Mouse (Mus musculus): ENCODE results near the gene Ttll1.

The Ttll1 gene

DNA sequence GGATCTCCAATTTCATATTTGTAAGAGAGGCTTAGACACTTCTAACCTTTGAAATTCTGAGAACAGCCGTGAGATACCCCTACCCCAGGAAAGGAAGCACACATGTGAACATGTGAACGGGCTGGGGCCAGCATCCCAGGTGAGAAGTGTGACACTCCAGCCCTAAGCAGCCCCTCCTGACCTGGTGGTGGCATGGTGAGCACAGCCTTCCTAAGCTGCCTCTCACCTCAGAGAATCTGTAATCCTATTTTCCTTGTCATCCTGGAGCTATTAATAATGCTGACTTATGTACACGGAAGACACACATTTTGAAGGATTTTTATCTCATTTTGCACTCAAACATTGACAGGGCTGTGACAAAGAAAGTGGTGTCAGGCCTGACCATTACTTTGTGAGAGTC is 49.8 kb downstream of the Ttll1 start:
- in situ Hi-C loops (cut with MboI; ENCODE audit: low sequenced_read_pairs) = no loop called here

DNA sequence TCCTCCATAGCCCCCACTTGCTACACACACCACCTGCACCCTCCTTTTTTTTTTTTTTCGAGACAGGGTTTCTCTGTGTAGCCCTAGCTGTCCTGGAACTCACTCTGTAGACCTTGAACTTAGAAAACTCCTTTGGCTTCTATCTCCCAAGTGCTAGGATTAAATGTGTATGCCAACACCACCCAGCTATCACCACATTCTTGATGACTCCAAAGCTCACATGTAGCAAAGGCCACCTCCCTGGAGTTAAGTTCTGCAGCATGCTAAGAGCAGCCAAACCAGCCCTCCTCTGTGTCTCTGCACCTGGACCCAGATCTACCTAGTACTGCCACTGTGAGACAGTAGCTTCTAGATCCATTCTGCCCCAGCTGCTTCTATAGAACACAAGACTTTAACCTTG is 53.2 kb downstream of the Ttll1 start:
- in situ Hi-C loops (cut with MboI; ENCODE audit: low sequenced_read_pairs) = no loop called here

DNA sequence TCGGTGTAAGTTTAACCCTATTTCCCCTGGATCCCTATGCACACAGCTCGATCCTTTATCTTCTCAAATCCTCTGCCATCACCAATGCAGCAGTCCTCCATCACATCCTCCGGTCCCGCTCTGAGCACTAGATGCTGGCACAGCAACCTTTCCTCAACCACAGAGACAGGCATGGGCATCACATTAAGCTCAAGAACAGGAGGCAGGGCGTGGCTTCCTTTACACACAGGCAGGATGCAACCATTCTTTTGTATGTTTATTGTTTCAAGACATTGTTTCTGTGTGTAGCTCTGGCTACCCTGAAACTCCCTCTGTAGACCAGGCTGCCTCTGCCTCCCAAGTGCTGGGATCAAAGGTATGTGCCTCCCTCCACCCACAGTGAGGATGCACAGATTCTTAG is 55.1 kb downstream of the Ttll1 start:
- in situ Hi-C loops (cut with MboI; ENCODE audit: low sequenced_read_pairs) = no loop called here

DNA sequence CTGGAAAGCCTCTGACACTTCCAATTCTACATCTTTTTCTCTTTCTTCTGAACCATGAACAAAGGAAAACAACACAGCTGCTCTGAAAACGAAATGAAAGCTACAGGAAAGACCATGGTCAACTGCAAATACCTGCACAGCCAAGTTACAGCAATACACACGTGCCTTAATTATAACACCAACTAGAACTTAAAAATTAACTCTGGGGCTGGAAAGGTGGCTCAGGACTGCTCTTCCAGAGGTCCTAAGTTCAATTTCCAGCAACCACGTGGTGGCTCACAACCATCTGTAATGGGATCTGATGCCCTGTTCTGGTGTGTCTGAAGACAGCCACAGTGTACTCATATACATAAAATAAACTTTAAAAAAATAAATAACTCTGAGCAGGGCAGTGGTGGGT is 55.7 kb downstream of the Ttll1 start:
- in situ Hi-C loops (cut with MboI; ENCODE audit: low sequenced_read_pairs) = no loop called here

DNA sequence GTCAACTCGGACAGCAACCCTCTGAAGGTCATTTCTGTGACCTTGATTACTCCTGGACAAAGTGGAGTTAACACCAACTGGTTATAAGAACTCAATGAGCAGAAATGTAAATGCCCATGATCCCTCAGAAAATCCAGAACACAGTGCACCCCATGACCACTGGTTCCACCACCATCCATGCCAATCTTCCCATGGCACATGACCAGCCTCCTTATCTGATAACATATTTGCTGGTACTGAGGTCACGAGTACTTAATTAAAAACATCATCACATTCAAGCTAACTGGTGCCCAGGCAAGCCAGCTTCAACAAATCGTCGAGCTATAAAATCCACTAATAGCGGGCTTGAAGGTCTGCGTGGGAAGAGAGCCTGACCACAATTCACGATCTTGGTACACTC is 56.3 kb downstream of the Ttll1 start:
- in situ Hi-C loops (cut with MboI; ENCODE audit: low sequenced_read_pairs) = no loop called here

DNA sequence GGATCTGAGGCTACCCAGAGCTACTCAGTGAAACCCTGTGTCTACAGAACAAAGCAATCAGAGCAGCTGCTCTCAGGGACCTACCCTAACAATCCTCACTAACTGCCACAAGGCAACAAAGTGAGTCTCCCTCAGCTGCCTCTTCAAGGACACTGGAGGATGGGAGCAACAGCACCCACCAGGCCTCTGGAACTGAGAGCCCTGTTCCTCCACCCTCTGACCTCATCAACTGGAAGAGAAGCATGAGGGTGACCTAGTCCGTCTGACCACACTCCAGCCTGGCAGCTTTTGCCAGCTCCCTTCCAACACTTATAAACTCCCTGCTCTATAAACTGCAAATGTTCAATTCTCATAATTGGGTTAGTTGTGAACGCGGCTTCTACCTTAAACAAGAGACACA is 56.8 kb downstream of the Ttll1 start:
- in situ Hi-C loops (cut with MboI; ENCODE audit: low sequenced_read_pairs) = no loop called here

DNA sequence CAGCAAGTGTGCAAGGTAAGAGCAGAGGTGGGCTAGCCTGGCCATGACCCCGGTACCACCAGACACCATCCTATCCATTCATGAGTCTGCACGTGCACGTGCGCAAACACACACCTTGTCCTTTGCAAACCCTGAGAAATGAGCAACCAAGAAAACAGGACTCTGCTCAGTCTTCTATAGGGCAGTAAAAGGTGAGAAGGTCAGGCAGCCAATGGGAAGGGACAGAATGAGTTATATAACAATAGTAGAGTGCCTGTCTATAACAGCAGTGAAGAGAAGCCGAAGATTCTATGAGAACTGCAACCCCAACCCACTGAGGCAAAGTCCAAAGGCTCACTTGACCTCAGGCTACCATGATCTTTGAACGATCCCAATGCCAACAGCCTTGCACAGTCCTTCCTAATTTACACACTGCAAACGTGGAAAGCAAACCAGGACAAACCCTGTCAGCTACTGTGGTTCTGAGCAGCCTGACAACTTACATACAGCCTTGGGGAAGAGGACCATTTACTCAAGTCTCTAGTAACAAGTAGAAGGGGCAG is 58.4 kb downstream of the Ttll1 start:
- in situ Hi-C loops (cut with MboI; ENCODE audit: low sequenced_read_pairs) = no loop called here

DNA sequence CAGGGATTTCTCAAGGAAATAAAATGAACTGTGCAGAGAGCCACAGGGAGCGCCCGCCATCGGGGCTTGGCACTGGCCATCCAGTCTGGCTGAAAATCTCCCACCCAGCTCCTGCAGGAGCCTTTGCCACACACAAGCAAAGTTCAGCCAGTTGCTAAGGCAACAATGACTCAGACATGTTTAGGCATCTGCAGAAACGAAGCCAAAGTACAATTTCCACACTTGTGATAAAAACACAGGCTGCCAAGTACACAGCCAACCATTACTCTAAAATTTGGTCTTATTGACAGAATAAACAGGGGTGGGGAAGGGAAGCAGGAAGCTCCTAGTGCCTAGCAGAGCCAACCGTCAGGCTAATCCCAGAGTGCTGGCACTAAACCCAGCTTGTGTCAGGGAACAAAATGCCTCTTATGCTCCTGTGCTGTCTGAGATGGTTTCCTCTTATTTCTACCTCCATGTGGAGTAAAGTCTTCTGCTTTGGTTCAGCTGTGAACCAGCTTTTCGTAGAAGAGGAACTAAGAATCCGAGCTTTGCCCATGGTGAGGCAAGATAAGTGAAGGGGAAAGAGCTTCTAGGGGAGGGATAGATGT is 59.0 kb downstream of the Ttll1 start:
- in situ Hi-C loops (cut with MboI; ENCODE audit: low sequenced_read_pairs) = no loop called here

DNA sequence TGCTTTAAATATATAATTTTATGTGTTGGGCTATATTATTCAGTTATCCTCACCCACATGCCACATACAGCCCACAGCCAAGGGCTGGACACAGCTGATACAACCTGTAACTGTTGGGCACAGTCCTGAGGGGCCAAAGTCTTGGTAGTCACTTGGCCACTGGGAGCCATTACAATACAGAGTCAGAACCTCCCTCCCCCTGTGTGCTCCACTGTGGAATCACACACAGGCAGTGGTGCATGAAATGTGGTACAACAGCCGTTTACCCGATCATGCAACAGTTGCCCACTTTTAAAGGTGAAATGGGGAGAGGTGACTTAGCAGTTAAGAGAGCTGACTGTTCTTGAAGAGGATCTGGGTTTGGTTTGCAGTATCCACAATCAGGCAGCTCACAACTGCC is 60.7 kb downstream of the Ttll1 start:
- in situ Hi-C loops (cut with MboI; ENCODE audit: low sequenced_read_pairs) = no loop called here

DNA sequence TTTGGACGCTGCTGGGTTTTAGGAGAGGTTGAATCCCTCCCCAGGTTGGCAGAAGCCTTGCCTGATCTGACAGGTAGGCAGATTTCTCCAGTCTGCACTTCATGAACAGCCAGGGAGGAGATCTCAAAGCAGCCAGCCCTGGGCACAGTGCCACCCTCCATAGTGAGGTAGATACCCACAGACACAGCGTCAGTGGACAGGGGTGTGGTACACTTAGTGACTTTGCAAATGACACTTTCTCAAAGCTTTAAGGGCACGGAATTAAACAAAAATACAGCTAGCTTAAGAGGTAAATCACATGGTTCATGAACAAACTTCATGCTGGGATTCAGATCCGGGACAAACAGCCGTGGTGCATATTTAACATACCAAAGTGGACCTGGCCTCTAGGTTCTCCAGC is 62.0 kb downstream of the Ttll1 start:
- in situ Hi-C loops (cut with MboI; ENCODE audit: low sequenced_read_pairs) = no loop called here

DNA sequence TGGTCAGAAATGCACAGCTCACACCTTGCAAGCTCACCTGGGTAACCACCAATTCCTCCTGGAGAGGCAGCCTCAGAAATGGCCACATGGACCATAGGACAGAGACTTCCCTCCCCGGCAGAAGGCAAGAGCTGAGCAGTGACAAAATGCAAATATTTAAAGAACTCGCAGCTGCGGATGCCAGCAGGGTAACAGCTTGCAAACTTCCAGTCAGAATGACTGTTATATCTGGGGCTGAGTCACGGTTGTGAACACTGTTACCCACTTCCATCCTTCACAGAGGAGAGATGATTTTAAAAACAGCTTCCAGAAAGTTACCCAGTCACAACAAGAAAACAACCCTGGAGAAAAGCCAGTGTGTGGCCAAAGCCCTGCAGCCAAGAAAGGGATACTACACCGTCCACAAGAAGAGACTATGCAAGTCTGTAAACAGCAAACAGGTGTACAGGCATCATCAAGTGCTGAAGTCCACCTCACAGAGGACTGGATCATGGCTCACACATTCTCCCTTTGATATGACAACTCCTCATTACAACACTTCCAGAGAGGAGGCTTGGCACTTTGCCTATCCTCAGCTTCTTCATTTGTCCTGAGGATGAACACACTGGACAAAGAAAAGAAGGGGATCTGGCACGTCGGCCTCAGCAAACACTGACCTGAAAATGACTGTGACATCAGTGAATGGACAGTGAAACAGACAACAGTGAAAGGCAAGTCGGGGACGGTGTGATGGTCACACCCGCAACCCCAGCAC is 62.7 kb downstream of the Ttll1 start:
- in situ Hi-C loops (cut with MboI; ENCODE audit: low sequenced_read_pairs) = no loop called here

DNA sequence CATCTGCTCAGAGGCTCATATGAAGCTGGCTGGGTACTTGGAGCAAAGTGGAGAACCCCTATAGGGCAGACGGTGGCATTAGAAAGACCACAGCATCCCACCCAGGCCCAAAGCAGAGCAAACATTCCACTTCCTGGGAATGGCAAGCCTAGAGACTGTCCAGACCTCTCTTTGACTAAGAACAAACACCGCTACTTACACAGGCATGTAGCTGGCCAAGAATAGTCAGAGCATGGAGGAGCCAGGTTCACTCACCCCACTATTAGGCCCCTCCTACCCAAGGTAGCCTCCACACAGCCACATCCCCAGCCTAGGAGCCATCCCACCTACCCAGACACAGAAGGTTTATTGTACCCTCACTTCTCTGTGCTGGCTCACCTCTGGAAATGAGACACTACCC is 64.8 kb downstream of the Ttll1 start:
- in situ Hi-C loops (cut with MboI; ENCODE audit: low sequenced_read_pairs) = no loop called here

DNA sequence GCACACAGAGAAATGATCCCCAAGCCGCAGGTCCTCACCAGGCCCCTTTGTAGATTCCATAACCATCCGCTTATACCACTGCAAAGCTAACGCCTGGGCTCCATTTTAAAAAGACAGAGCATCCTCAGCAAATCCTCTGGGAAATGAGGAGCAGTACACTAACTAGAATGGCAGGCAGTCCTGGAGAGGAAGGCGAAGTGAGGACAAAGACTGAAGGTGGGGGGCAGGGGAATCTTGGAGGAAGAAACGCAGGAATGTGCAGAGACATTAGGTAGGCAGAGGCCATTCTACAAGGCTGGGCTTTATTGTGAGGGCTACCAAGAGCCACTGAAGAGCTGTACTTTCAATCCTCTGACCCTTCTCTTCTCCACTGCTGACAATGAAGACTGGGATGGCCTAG is 65.3 kb downstream of the Ttll1 start:
- in situ Hi-C loops (cut with MboI; ENCODE audit: low sequenced_read_pairs) = no loop called here

DNA sequence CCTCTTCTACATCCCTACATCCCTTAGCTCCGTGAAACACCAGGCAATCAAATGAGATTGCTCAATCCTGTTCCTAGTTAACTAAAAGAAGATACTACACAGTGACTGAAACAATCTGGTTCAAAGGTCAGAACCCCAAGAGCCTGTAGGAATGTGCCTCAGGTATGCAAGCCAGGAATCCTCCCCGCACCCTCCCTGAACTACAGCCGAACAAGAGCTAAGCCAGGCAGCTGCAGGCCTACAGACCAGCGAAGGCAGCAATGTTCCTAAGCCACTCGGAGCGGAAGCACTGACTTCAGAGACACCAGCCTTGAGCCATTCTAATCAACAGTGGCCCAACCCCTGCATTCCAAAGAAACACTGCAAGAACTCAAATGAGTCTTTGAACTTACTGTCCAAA is 66.3 kb downstream of the Ttll1 start:
- in situ Hi-C loops (cut with MboI; ENCODE audit: low sequenced_read_pairs) = no loop called here

DNA sequence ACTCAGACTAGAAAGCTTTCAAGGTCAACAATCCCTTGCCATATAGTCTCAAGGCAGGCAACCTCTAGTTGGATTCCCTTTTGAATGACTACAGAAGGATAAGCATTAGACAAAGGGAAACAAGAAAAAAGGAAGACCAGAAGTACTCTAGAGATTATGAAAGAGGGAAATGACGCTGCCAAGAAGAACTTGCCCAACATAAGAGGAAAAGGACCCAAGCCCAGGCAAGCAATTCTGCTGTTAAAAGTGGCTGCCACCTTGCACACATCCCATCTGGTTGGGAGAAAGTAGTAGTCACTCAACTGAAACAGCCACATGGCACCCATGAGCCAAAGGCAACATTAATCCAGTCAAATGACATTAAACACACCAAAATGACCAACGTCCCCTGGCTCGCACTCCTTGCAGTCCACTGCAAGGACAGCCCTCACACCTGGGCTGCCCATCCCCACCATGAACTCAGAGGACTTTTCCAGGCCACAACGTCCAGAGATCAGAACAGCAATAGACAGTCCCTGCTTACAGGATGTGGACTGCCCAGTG is 68.1 kb downstream of the Ttll1 start:
- in situ Hi-C loops (cut with MboI; ENCODE audit: low sequenced_read_pairs) = no loop called here

DNA sequence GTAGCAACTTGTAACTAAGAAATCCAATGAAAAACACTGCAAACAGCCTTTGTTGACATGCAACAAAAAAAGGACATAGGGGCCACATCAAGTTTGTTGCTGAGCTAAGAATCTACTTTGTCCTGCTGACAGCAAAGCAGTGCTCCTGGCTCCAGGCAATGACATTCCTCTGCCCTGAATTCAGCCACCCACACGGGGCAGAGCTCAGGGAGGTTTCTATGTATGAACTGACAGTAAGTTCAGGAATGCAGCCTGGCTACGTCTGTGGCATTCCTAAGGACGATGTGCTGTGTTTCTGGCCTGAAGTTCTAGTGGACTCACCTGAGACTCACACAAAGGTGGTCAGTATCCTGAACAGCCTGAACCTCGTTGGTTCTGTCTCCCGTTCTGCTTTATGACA is 70.0 kb downstream of the Ttll1 start:
- in situ Hi-C loops (cut with MboI; ENCODE audit: low sequenced_read_pairs) = no loop called here

DNA sequence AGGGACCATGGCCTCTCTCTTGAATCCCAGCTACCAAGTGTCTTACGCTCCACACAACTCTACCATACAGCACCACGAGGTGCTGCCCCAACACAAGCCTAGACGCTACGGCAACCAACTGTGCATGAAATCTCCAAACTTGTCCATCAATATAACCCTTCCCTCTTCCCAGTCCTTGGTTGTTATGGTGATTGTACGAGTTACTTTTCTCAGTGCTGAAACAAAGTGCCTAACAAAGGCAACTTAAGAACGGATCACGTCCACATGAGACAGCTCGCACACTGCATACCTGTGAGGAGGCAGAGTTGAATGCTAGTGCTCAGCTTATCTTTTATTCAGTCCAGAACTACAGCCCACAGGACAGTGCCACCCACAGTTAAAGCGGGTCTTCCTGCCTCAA is 74.2 kb downstream of the Ttll1 start:
- in situ Hi-C loops (cut with MboI; ENCODE audit: low sequenced_read_pairs) = no loop called here

DNA sequence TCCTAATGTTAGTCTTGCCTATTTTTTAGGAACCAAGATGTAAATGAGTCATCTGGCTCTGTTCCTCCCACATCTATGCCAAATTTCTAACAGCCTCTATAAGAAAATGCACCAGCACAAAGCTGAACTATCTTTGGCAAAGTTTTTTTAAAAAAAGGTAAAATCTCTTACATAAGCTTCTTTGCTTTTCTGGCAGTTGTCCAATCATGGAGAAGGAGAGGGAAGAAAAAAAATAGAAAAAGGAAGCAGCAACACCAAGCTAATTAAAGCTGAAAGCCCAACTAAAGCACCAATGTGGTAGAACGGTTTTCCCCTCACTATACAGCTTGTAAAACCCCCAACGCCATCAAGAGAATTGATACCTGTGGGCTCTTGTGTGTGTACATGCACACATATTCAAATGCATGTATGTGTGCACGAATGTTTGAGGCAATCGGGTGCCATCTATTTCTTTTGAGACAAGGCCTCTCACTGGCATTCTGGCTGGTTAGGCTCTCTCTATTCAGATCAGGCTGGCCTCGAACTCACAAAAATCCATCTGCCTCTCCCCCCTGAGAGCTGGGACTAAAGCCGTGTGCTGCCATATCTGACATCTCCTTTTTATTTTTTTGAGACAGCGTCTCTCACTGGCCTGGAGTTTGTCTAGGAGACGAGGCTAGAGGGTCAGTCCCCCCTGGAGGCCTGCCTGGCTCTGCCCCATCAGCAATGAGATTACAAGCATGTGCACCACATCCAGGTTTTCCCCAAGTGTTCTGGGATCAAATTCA is 75.2 kb downstream of the Ttll1 start:
- in situ Hi-C loops (cut with MboI; ENCODE audit: low sequenced_read_pairs) = no loop called here

DNA sequence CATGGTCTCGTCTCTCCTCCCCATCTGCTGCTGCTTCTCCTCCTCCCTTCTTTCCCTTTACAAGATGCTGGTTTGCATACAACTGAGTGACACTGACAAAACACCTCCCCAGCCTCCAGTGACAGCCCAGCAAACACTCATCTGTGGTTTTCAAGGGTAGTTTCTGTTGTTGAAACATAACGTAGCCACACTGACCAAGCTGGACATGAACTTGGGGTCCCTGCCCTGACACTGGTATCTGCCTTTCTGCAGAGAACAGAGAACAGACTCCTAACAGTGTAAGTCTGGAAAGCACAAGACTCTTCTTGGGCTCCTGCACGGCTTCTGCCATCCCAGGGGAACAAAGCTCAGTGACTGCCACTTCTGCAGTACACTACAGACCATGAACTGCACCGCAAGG is 76.0 kb downstream of the Ttll1 start:
- in situ Hi-C loops (cut with MboI; ENCODE audit: low sequenced_read_pairs) = no loop called here
